In genomic region chr5:103746561-103747085, GRCm38 (mm10) we compare ENCODE assay signal across 17 mouse cellular contexts. TPM values are rescaled to one million over a fixed set of nuclear protein-coding genes. Genes with fewer than 3 reads are reported as not detected.
DNase-seq lines count a peak whose midpoint lies in the region; ATAC-seq and TF ChIP-seq lines count a peak whose summit lies in the region.
"Had no signal": no experiment of that assay in that cellular context is flagged by ENCODE, and none has a peak within 500 bp of the region (broad histone marks: within the 10 kb centered on the region; RNA-seq: fewer than 3 reads in every experiment).

No protein-coding gene starts in this region.

- ATAC-seq in activated CD4-positive, CD25-positive, alpha-beta regulatory T cell, adult 4 months, result peak; percentile 64
- no peak for ATAC-seq in liver, embryonic 16.5 days (ENCODE audit: low read depth)
- ATAC-seq in erythroid progenitor cell, adult 5-6 weeks (replicated peaks; ENCODE audit: low FRiP score, poor library complexity, severe bottlenecking), result no peak
- no peak for ATAC-seq in heart, embryonic 11.5 days (replicated peaks; ENCODE audit: insufficient number of reproducible peaks, low FRiP score, low TSS enrichment)
- ATAC-seq: forebrain, embryonic 14.5 days; intestine, embryonic 15.5 days had no signal

- H3K27ac ChIP-seq in thymus, adult 2 months (ENCODE audit: control insufficient read depth, insufficient read depth, low read length), result peak overlapping the region; percentile 66
- peak overlapping the region; percentile 86 for H3K27ac ChIP-seq in liver, embryonic 16.5 days (ENCODE audit: low read length)
- no peak overlapping the region for H3K27ac ChIP-seq in heart, embryonic 11.5 days (ENCODE audit: low read depth, low read length)
- H3K27ac ChIP-seq: embryonic facial prominence, embryonic 15.5 days; heart, embryonic 10.5 days; intestine, embryonic 15.5 days had no signal

- 10% methylated on average over 3 of the region's 3 CpGs for WGBS in thymus, adult 2 months
- WGBS in liver, embryonic 16.5 days (ENCODE audit: insufficient replicate concordance), result 70% methylated on average over 3 of the region's 3 CpGs
- WGBS in heart, embryonic 11.5 days (ENCODE audit: insufficient replicate concordance), result 93% methylated on average over 3 of the region's 3 CpGs

- no peak for TF ChIP-seq CTCF in thymus, adult 2 months (IDR thresholded peaks at IDR 0.05; ENCODE audit: borderline replicate concordance, control insufficient read depth, extremely low read depth, insufficient read depth, low read length, poor library complexity)

- no peak overlapping the region for H3K4me3 ChIP-seq in thymus, adult 2 months (ENCODE audit: control insufficient read depth, insufficient read depth, low read length)
- no peak overlapping the region for H3K4me3 ChIP-seq in liver, embryonic 16.5 days (ENCODE audit: low read depth, low read length)
- no peak overlapping the region for H3K4me3 ChIP-seq in heart, embryonic 11.5 days (ENCODE audit: low read depth, low read length)
- H3K4me3 ChIP-seq: embryonic facial prominence, embryonic 15.5 days; heart, embryonic 10.5 days; intestine, embryonic 15.5 days; myocyte had no signal

- H3K4me1 ChIP-seq in thymus, adult 2 months (replicated peaks; ENCODE audit: control insufficient read depth, insufficient read depth, low read length), result peaks cover 26% of the 10 kb centered on the region
- peaks cover 64% of the 10 kb centered on the region for H3K4me1 ChIP-seq in liver, embryonic 16.5 days (ENCODE audit: control insufficient read depth, low read depth, low read length)
- H3K4me1 ChIP-seq in heart, embryonic 11.5 days (ENCODE audit: control insufficient read depth, insufficient read depth, low read length), result no peaks in the 10 kb centered on the region
- H3K4me1 ChIP-seq: heart, embryonic 10.5 days; intestine, embryonic 15.5 days had no signal

- H3K9ac ChIP-seq in liver, embryonic 16.5 days (ENCODE audit: low read depth, low read length), result no peak overlapping the region
- no peak overlapping the region for H3K9ac ChIP-seq in heart, embryonic 11.5 days (ENCODE audit: low read depth, low read length)
- H3K9ac ChIP-seq: embryonic facial prominence, embryonic 15.5 days; intestine, embryonic 15.5 days had no signal

- no peaks in the 10 kb centered on the region for H3K36me3 ChIP-seq in thymus, adult 2 months (ENCODE audit: control insufficient read depth, insufficient read depth, low read length)
- no peaks in the 10 kb centered on the region for H3K36me3 ChIP-seq in liver, embryonic 16.5 days (ENCODE audit: control insufficient read depth, insufficient read depth)
- no peaks in the 10 kb centered on the region for H3K36me3 ChIP-seq in heart, embryonic 11.5 days (ENCODE audit: control insufficient read depth, insufficient read depth, low read length)
- H3K36me3 ChIP-seq: embryonic facial prominence, embryonic 15.5 days; heart, embryonic 10.5 days; intestine, embryonic 15.5 days had no signal

- no peak overlapping the region for H3K4me2 ChIP-seq in liver, embryonic 16.5 days (ENCODE audit: low read depth, low read length)
- H3K4me2 ChIP-seq in heart, embryonic 11.5 days, result no peak overlapping the region
- H3K4me2 ChIP-seq: embryonic facial prominence, embryonic 15.5 days; intestine, embryonic 15.5 days; midbrain, embryonic 11.5 days had no signal

- no peak for TF ChIP-seq POLR2A in thymus, adult 2 months (IDR thresholded peaks at IDR 0.05; ENCODE audit: control insufficient read depth, extremely low read depth, insufficient read depth, low read length, poor library complexity)

- H3K27me3 ChIP-seq in thymus, adult 2 months (ENCODE audit: control insufficient read depth, insufficient read depth, low read length), result no peaks in the 10 kb centered on the region
- no peaks in the 10 kb centered on the region for H3K27me3 ChIP-seq in liver, embryonic 16.5 days (ENCODE audit: control insufficient read depth, insufficient read depth, low read depth, low read length)
- H3K27me3 ChIP-seq in heart, embryonic 11.5 days (ENCODE audit: control insufficient read depth, insufficient read depth, low read length), result no peaks in the 10 kb centered on the region
- H3K27me3 ChIP-seq: embryonic facial prominence, embryonic 15.5 days; intestine, embryonic 15.5 days had no signal

- DNase-seq in thymus, adult 2 months, result no peak
- DNase-seq in thymus, adult 18-20 months, result no peak
- no peak for DNase-seq in yolk sac, embryonic 10.5 days (ENCODE audit: low spot score)
- DNase-seq: adrenal gland, postnatal 25 days; heart, postnatal 36 days; kidney, postnatal 36 days; layer of hippocampus, postnatal 36 days had no signal

- no peaks in the 10 kb centered on the region for H3K9me3 ChIP-seq in liver, embryonic 16.5 days (replicated peaks; ENCODE audit: control insufficient read depth, low read length)
- H3K9me3 ChIP-seq in heart, embryonic 11.5 days (replicated peaks; ENCODE audit: control insufficient read depth, low read length), result no peaks in the 10 kb centered on the region
- H3K9me3 ChIP-seq: embryonic facial prominence, embryonic 15.5 days; heart, embryonic 10.5 days; intestine, embryonic 15.5 days had no signal

RNA-seq across cellular contexts. Expression of gene Aff1, which starts 54.4 kb away (rescaled TPM):
- 49.1 and 51.7 TPM in 2 replicates for polyA plus RNA-seq in thymus, adult 2 months (2012; rRNA removed)
- polyA plus RNA-seq in activated CD4-positive, CD25-positive, alpha-beta regulatory T cell, adult 4 months (2017; shearing (Covaris generic)), result 10 to 100 TPM in 1 of 2 experiments, 1 to 10 TPM in 1; 9.2 to 12.3 TPM
- polyA plus RNA-seq in liver, embryonic 16.5 days (2015; fragmentation: Nextera tagmentation; extraction: Ambion mirVana), result 13.5 and 17.7 TPM in 2 replicates
- 145 and 147 TPM in 2 replicates for total RNA-seq in erythroid progenitor cell, adult 5-6 weeks (2015; ENCODE audit: low replicate concordance)
- 67.4 and 102 TPM in 2 replicates for total RNA-seq in erythroid progenitor cell, adult 5-6 weeks (2017; ENCODE audit: low replicate concordance)
- polyA plus RNA-seq in heart, embryonic 11.5 days (2014; fragmentation: Nextera tagmentation; extraction: Ambion mirVana), result 12.1 and 13.4 TPM in 2 replicates
